Mouse (Mus musculus): ENCODE measurements around the gene Gsta2.

GRCm38 (mm10) chr9:78319499-78319898, 36.1 kb downstream of the Gsta2 start:
- peak; percentile 64 for TF ChIP-seq CTCF (IDR thresholded peaks at IDR 0.05; ENCODE audit: low read depth)
- TF ChIP-seq EP300 (IDR thresholded peaks at IDR 0.05; ENCODE audit: low read depth): no peak

Measured in liver, postnatal 0 days (tissue).